Mouse (Mus musculus): Measurements from ENCODE around the gene Chst13.

DNA sequence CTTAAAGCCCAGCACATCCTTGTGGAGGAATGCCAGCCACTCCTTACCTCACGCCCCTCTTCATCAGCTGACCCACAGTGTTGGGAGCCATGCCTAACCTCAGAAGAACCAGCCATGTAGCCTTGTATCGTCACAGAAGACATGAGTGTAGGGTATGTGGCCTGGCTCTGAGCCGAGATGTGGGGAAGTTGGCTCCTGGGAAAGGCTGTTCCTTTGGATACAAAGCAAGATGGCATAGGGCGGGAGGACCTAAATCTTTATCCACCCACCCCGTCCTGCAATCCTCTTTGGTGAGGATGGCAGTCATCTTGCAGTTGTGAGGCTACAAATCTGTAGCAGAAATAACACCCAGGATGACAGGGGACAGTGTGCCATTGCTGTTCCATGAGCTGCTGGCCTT lies 9.0 kb downstream of the Chst13 start:
- TF ChIP-seq MYOD1 (IDR thresholded peaks at IDR 0.05; ENCODE audit: control insufficient read depth, insufficient read length, low read depth), result no peak
- TF ChIP-seq MYOG (IDR thresholded peaks at IDR 0.05; ENCODE audit: control insufficient read depth, extremely low read depth, insufficient read length), result no peak
- no peak for TF ChIP-seq MAX (IDR thresholded peaks at IDR 0.05)
- no peak for TF ChIP-seq CTCF (IDR thresholded peaks at IDR 0.05; ENCODE audit: control insufficient read depth, insufficient read depth, insufficient read length)
- TF ChIP-seq USF1 (IDR thresholded peaks at IDR 0.05; ENCODE audit: low read depth), result no peak
- TF ChIP-seq CEBPB (IDR thresholded peaks at IDR 0.05; ENCODE audit: low read depth), result no peak
- TF ChIP-seq FOSL1 (IDR thresholded peaks at IDR 0.05; ENCODE audit: insufficient read depth, low read length, poor library complexity, severe bottlenecking), result no peak
